Mouse (Mus musculus) heart, adult 2 months (tissue): ENCODE data around the gene Rlf.

ENCODE experiments used
- CTCF ChIP-seq: fragments of 200-600 bp; IDR thresholded peaks from 2 replicates; pipeline ENCODE4 v1.8.1; 2022; ENCODE audit warnings: antibody characterized with exemption, mild to moderate bottlenecking, moderate library complexity
- EP300 ChIP-seq: fragments of 200-500 bp; IDR thresholded peaks from 2 replicates; pipeline ENCODE4 v1.6.1; 2011; ENCODE audit warnings: low read depth, low read length, control low read depth; ENCODE audit not compliant: insufficient read depth
- POLR2A ChIP-seq: fragments of 200-500 bp; IDR thresholded peaks from 2 replicates; pipeline ENCODE4 v1.6.1; 2011; ENCODE audit warnings: mild to moderate bottlenecking, low read depth, low read length, control low read depth; ENCODE audit not compliant: insufficient read depth

- TF ChIP-seq POLR2A (no peak), CTCF (no peak), EP300 (no peak)
Observed at GRCm38 (mm10) chr4:121223136-121223535, 8.3 kb upstream of the Rlf start.
